Mouse (Mus musculus) right cerebral cortex, postnatal 36 days (tissue): ENCODE measurements at regions not wholly inside any gene's neighbourhood (a gene's known extent, or its start where the extent isn't known, plus 50 kb on each side); places are given as distances from the start of the nearest gene placed in this dataset.

Experiments used
- DNase-seq, 2 experiments: peaks; one replicate each; pipeline ENCODE4 v3.0.0; 2022; ENCODE audit warnings: low spot score in 2 of 2, mixed read lengths in 1 of 2

- DNase-seq = no peak
These were observed 211.7 kb downstream of the Setd4 start for GRCm38 (mm10) chr16:93392024-93392675.

- DNase-seq = no peak
These were observed 216.2 kb downstream of the Setd4 start for GRCm38 (mm10) chr16:93387578-93388116.

GRCm38 (mm10) chr16:93384039-93384537 lies 219.8 kb downstream of the Setd4 start:
- DNase-seq = peak in 1 of 2 experiments; percentile 55

- DNase-seq = no peak
These were observed 220.9 kb downstream of the Setd4 start for GRCm38 (mm10) chr16:93382945-93383344.

- DNase-seq = no peak
These were observed 222.9 kb downstream of the Setd4 start for GRCm38 (mm10) chr16:93380717-93381671.

GRCm38 (mm10) chr16:93380117-93380516 lies 223.7 kb downstream of the Setd4 start:
- no peak for DNase-seq

- no peak for DNase-seq
These were observed 224.3 kb downstream of the Setd4 start for GRCm38 (mm10) chr16:93379611-93380010.

- DNase-seq = peak; percentile 41 to 46
These were observed 229.2 kb downstream of the Setd4 start for GRCm38 (mm10) chr16:93374669-93375068.

GRCm38 (mm10) chr16:93369766-93370146 lies 234.1 kb downstream of the Setd4 start:
- no peak for DNase-seq

- peak; percentile 18 to 22 for DNase-seq
These were observed 234.8 kb downstream of the Setd4 start for GRCm38 (mm10) chr16:93368824-93369765.

GRCm38 (mm10) chr16:93367995-93368394 lies 235.9 kb downstream of the Setd4 start:
- no peak for DNase-seq

- no peak for DNase-seq
These were observed 236.5 kb downstream of the Setd4 start for GRCm38 (mm10) chr16:93367246-93367805.

- no peak for DNase-seq
These were observed 237.4 kb downstream of the Setd4 start for GRCm38 (mm10) chr16:93366383-93366941.

GRCm38 (mm10) chr16:93365236-93365951 lies 238.5 kb downstream of the Setd4 start:
- DNase-seq = no peak

GRCm38 (mm10) chr16:93359772-93360171 lies 244.1 kb downstream of the Setd4 start:
- DNase-seq = no peak

- DNase-seq = no peak
These were observed 245.2 kb downstream of the Setd4 start for GRCm38 (mm10) chr16:93358613-93359012.

GRCm38 (mm10) chr16:93358166-93358565 lies 245.7 kb downstream of the Setd4 start:
- no peak for DNase-seq

GRCm38 (mm10) chr16:93355204-93355899 lies 248.5 kb downstream of the Setd4 start:
- DNase-seq = no peak

GRCm38 (mm10) chr16:93353971-93354370 lies 249.9 kb downstream of the Setd4 start:
- no peak for DNase-seq
